Mouse (Mus musculus): Measurements from ENCODE around the gene Cacna2d4.
"Not testable (repeated sequence)": the region's sequence is repeated elsewhere in the genome, so short reads cannot be mapped to it uniquely, and the experiment has no call there.

The Cacna2d4 gene

DNA sequence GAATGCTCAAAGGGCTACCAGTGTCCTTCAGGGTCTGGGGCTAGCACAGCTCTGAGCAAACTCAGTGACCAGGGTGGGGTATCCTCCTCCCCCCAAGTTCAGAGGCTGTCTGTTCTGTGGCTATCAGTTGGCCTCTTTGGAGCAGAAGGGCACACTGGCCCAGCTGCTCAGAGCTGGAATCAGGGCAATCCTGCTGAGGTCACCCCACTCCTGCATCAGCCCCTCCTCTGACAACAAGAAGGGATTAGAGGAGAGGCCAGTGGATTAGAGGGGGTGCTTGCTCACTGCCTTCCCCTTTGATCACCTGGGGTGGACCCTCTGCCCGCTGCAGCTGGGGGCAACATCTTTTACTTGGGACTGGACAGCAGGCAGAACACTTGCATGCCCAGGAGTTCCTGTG is at the start of gene Cacna2d4:
Cacna2d4 (plus strand) TSS at position 286 of the 400 bp plus-strand sequence.
- DNase-seq (ENCODE audit: low read depth), result no peak

DNA sequence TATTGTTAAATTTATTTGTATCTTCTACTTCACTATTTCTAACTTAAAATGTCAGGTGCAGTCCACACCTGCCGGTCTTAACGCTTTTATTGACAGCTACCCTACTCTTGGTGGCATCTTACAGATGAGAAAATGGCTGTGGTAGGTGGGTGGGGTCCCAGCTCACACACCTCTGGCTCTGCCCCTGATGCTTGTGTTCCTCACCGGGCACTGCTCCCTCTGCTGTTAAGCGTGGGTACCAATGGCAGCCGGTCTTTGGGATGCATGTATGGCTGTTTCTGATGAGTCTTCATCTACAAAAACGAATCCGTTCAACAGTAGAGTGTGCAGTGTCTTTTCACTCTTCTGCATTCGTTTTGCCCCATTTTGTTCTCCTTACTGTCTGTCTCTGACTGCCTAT is 49.7 kb upstream of the Cacna2d4 start:
- peak; percentile 54 for DNase-seq (ENCODE audit: low read depth)

GRCm38 (mm10) chr6:119187631-119188030 is 48.7 kb upstream of the Cacna2d4 start:
- DNase-seq (ENCODE audit: low read depth), result no peak

- DNase-seq (ENCODE audit: low read depth), result no peak
Measured at GRCm38 (mm10) chr6:119191478-119191877, 44.8 kb upstream of the Cacna2d4 start.

- no peak for DNase-seq (ENCODE audit: low read depth)
Measured at GRCm38 (mm10) chr6:119193571-119194154, 42.7 kb upstream of the Cacna2d4 start.

GRCm38 (mm10) chr6:119194161-119194560 is 42.2 kb upstream of the Cacna2d4 start:
- DNase-seq (ENCODE audit: low read depth), result no peak

DNA sequence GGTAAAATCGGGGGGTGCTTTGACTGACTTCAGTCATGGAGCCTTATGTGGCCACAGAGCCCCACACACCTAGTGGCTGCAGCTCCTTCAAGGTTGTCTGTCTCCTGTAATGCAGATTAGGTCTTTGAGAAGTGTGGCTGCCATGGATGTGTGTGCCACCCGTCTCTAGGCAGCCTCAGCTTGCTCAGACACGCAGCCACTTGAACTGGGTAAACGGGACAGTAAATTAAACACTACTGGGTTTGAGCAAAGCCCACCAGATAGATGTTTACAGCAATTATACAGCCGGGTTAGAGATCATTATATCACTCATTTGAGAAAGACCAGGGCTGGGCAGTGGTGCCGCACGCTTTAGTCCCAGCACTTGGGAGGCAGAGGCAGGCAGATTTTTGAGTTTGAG is 41.7 kb upstream of the Cacna2d4 start:
- DNase-seq (ENCODE audit: low read depth), result no peak

DNA sequence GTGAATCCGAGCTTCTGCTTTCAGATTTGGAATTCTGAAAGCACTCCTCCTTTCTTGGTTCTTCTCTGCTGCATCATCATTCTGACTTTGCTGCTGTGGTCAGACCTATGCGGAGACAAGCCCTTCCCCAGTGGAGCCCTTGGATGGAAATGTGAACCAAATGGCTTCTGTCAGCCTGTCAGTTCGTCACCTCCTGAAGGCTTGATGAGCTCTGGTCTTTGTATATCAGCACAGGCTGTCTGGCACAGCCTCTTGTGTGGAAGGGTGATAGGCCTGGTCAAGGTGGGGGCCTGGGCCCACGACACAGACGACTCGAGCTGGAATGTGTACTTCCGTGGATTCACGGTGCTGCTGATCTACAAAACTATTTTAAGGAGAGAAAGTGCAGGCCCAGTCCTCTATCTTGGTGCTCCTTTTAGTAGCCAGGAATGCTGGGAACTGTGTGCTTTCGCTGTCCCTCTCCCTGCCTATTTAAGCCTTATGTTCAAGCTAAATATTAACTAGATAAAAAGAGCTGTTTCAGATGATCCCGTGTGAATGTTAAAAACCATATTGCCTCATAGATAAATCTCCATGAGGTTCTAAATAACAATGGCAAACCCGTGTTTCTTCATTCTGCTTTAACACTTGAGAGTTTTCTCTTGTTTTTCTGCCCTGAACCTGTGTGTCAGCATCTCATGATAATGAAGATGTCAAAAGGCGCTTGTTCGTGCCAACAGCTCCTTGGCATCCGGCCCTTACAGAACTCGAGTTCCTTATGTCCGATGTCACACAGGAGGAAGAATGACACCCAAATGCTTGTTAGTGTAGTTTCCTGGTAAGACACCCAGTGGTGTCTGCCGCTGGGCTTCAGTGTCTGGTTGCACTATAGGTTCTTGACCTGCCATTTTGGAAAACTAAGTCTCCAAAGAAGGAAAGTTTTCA is 39.7 kb upstream of the Cacna2d4 start, which contains the start of gene Cacna1c:
Cacna1c (minus strand) TSS at position 37 of the 924 bp plus-strand sequence.
- DNase-seq (ENCODE audit: low read depth), result peak; percentile 23

DNA sequence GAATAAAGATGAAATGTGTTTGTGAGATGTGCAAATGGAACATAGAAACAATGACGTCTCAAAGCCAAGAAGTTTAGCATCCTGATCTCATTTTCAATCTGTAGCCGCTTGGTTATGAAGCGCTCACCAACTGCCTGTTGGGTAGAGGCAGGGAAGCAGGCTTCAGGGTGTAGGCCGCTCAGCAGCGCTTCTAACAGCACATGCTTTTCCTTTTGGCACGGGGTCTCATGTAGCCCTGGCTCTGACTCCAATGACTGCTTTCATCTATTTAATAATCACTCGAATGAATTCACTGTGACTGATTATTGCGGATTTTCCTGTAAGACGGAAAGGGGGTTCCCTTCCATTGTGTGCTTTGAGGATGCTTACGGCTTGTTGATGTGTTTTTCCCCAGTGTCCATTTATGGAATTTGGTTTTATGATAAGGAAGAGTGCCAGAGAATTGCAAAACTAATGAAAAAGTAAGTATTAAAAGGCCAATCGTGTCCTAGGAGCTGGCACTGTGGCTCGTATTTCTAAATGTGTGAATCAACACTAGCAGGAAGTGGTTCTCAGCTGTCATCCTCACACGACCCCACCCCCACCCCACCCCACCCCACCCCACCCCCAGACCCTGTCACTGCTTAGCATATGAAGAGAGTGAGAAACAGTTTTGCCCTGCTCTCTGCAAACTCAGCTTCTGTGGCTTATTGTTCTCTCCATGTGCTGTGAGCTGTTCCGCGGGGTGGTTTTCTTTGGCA is 37.6 kb upstream of the Cacna2d4 start:
- DNase-seq (ENCODE audit: low read depth), result peak; percentile 8

DNA sequence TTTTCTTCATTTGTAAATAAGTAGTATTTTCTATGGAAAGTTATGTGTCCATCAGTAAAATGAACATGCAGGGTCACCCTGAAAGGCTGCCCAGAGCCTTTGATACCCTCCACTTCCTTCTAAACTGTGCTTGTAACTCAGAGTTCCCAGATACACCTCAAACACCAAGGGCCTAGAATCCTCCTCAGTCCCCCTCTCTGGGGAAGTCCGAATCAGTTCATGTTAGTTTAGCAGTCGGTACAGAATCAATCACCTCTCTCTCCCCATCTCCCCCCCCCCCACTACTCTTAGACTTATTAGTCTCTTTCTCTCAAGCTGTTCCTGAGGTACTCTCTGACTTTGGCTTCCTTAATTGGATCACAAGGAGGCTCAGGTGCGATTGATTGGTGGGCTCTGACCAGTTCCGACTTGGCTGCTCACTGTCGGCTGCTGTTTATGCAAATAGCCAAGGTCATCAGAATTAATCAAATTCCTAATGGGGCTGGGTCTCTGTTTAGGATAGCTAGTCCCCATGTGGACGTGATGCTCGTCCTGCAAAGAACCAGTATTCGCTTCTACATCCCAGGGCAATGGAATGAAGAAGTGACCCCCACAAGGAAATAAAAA is 36.9 kb upstream of the Cacna2d4 start:
- no peak for DNase-seq (ENCODE audit: low read depth)

DNA sequence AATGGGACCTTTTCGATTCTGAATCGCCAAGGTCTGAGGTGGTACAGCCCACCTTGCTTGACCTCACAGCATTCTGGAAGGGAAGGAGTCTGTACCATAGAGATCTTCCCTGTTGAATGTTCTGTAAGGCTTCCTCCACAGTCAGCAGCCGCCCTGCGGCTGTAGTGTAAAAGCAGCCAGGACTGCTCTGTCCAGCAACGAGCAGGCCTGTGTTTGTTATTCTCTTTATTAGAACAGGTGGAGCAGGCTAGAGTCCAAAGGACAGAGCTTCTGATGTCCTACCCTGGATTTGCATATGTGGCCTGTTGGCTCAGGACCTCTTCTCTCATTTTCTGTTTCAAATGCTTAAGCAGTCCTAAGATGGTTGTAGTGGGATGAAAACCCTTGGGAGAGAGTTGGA is 36.0 kb upstream of the Cacna2d4 start:
- no peak for DNase-seq (ENCODE audit: low read depth)

- DNase-seq (ENCODE audit: low read depth), result no peak
Measured at GRCm38 (mm10) chr6:119201575-119201974, 34.8 kb upstream of the Cacna2d4 start.

- no peak for DNase-seq (ENCODE audit: low read depth)
Measured at GRCm38 (mm10) chr6:119204286-119204685, 32.0 kb upstream of the Cacna2d4 start.

GRCm38 (mm10) chr6:119204915-119205314 is 31.4 kb upstream of the Cacna2d4 start:
- DNase-seq (ENCODE audit: low read depth), result no peak

DNA sequence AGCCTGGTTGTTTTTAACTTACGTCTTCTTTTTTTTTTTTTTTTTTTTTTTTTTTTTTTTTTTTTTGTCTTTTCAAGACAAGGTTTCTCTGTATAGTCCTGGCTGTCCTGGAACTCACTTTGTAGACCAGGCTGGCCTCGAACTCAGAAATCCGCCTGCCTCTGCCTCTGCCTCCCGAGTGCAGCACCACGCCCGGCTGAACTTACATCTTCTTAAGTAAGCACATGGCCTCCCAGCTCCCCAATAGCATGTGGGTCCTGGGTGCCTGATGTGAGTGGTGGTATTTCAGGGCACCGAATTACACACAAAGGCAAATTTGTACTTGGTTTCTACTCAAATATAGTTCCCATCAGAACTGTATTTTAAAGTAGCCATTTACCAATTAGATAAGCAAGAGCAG is 30.3 kb upstream of the Cacna2d4 start:
- not testable (repeated sequence) for DNase-seq (ENCODE audit: low read depth)

GRCm38 (mm10) chr6:119213375-119213774 is 23.0 kb upstream of the Cacna2d4 start:
- no peak for DNase-seq (ENCODE audit: low read depth)

GRCm38 (mm10) chr6:119214190-119214589 is 22.1 kb upstream of the Cacna2d4 start:
- DNase-seq (ENCODE audit: low read depth), result no peak

- DNase-seq (ENCODE audit: low read depth), result no peak
Measured at GRCm38 (mm10) chr6:119215040-119215613, 21.2 kb upstream of the Cacna2d4 start.

DNA sequence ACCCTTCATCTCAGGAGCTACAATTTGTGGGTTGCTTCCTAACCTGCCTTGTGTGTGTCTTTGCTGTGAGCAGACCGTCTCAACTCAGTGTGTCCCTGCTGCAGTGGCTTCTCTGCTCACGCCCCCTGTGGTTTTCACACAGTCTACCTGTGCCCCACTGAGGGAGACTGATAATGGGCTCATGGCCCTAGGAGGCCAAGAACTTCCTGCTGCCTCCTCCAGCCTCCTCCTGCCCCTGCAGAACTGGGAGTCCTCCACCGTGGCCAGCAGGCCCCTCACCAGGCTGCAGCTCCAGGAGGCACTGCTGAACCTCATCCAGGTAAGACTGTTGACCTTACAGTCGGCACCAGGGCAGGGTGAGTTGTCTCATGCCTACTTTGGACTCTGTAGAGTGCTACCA is 18.7 kb upstream of the Cacna2d4 start:
- no peak for DNase-seq (ENCODE audit: low read depth)

DNA sequence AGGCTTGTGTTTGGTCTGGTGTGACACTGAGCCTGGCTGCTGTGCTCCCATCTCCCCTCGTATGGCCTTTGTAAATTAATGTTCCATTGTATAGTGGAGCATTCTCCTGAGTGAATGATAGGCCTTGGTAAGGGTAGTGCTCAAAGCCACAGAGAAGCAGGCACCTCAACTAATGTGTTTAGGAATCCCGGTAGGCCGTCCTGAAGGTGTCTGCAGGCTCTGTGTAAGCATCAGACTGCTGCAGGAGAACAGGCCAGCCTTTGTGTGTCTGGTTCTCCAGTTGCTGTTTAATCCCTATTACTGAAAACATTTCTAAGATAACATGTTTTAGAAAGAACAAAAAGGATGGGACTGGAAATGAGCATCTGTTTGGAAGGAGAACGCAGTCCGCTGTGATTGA is 17.7 kb upstream of the Cacna2d4 start:
- DNase-seq (ENCODE audit: low read depth), result no peak

- no peak for DNase-seq (ENCODE audit: low read depth)
Measured at GRCm38 (mm10) chr6:119219237-119219870, 17.0 kb upstream of the Cacna2d4 start.

Measured in NIH3T3 (cell line).